Mouse (Mus musculus): ENCODE measurements at regions not wholly inside any gene's neighbourhood (a gene's known extent, or its start where the extent isn't known, plus 50 kb on each side); places are given as distances from the start of the nearest gene placed in this dataset.

- no peak for DNase-seq (ENCODE audit: low spot score)
These were observed 237.1 kb upstream of the Mpped2 start for GRCm38 (mm10) chr2:106455972-106456371.

GRCm38 (mm10) chr2:106458003-106458402 is 235.1 kb upstream of the Mpped2 start:
- DNase-seq (ENCODE audit: low spot score): peak; percentile 70

GRCm38 (mm10) chr2:106461021-106461420 is 232.0 kb upstream of the Mpped2 start:
- peak; percentile 30 for DNase-seq (ENCODE audit: low spot score)

- DNase-seq (ENCODE audit: low spot score): no peak
These were observed 231.6 kb upstream of the Mpped2 start for GRCm38 (mm10) chr2:106461490-106461889.

GRCm38 (mm10) chr2:106461973-106462637 is 231.0 kb upstream of the Mpped2 start:
- peak; percentile 42 for DNase-seq (ENCODE audit: low spot score)

GRCm38 (mm10) chr2:106465055-106465454 is 228.0 kb upstream of the Mpped2 start:
- no peak for DNase-seq (ENCODE audit: low spot score)

GRCm38 (mm10) chr2:106465831-106466230 is 227.2 kb upstream of the Mpped2 start:
- no peak for DNase-seq (ENCODE audit: low spot score)

GRCm38 (mm10) chr2:106469196-106469595 is 223.9 kb upstream of the Mpped2 start:
- DNase-seq (ENCODE audit: low spot score): no peak

- DNase-seq (ENCODE audit: low spot score): no peak
These were observed 219.6 kb upstream of the Mpped2 start for GRCm38 (mm10) chr2:106473458-106473857.

- no peak for DNase-seq (ENCODE audit: low spot score)
These were observed 215.1 kb upstream of the Mpped2 start for GRCm38 (mm10) chr2:106477991-106478390.

- no peak for DNase-seq (ENCODE audit: low spot score)
These were observed 205.6 kb upstream of the Mpped2 start for GRCm38 (mm10) chr2:106487335-106488082.

- no peak for DNase-seq (ENCODE audit: low spot score)
These were observed 194.3 kb upstream of the Mpped2 start for GRCm38 (mm10) chr2:106498735-106499134.

GRCm38 (mm10) chr2:106499227-106499928 is 193.7 kb upstream of the Mpped2 start:
- DNase-seq (ENCODE audit: low spot score): no peak

GRCm38 (mm10) chr2:106504933-106505420 is 188.1 kb upstream of the Mpped2 start:
- DNase-seq (ENCODE audit: low spot score): no peak

- no peak for DNase-seq (ENCODE audit: low spot score)
These were observed 181.2 kb upstream of the Mpped2 start for GRCm38 (mm10) chr2:106511889-106512288.

- no peak for DNase-seq (ENCODE audit: low spot score)
These were observed 180.6 kb upstream of the Mpped2 start for GRCm38 (mm10) chr2:106512338-106513024.

- DNase-seq (ENCODE audit: low spot score): no peak
These were observed 180.1 kb upstream of the Mpped2 start for GRCm38 (mm10) chr2:106513025-106513386.

- no peak for DNase-seq (ENCODE audit: low spot score)
These were observed 175.8 kb upstream of the Mpped2 start for GRCm38 (mm10) chr2:106517224-106517623.

- no peak for DNase-seq (ENCODE audit: low spot score)
These were observed 170.1 kb upstream of the Mpped2 start for GRCm38 (mm10) chr2:106522961-106523360.

GRCm38 (mm10) chr2:106527008-106527407 is 166.1 kb upstream of the Mpped2 start:
- no peak for DNase-seq (ENCODE audit: low spot score)

GRCm38 (mm10) chr2:106529247-106529646 is 163.8 kb upstream of the Mpped2 start:
- DNase-seq (ENCODE audit: low spot score): no peak

- no peak for DNase-seq (ENCODE audit: low spot score)
These were observed 163.3 kb upstream of the Mpped2 start for GRCm38 (mm10) chr2:106529746-106530145.
